Mouse (Mus musculus) forebrain, embryonic 10.5 days (tissue): Measurements from ENCODE around the gene 7530416G11Rik. TPM values are rescaled to one million over a fixed set of nuclear protein-coding genes. Genes with fewer than 3 reads are reported as not detected.
A peak's percentile ranks its signal among the peaks of the same experiment; 100 is the strongest.

Experiments
- DNase-seq: peaks from one replicate; pipeline ENCODE4 v3.0.0-alpha.2; 2017; ENCODE audit warnings: low spot score; ENCODE audit errors: extremely low spot score
- H3K27ac ChIP-seq: fragments of 300-500 bp; sonication (generic); 2 replicates; pipeline ENCODE4 v1.5.1; 2016; ENCODE audit warnings: mild to moderate bottlenecking
- H3K27me3 ChIP-seq: fragments of 300-500 bp; sonication (generic); 2 replicates; pipeline ENCODE4 v1.6.1; 2016; ENCODE audit warnings: mild to moderate bottlenecking; ENCODE audit not compliant: poor library complexity, severe bottlenecking
- H3K36me3 ChIP-seq: fragments of 300-500 bp; sonication (generic); replicated peaks from 2 replicates; pipeline ENCODE4 v1.6.1; 2016; ENCODE audit warnings: mild to moderate bottlenecking, moderate library complexity
- H3K4me1 ChIP-seq: fragments of 300-500 bp; sonication (generic); 2 replicates; pipeline ENCODE4 v1.6.1; 2016
- H3K4me3 ChIP-seq: fragments of 300-500 bp; sonication (generic); 2 replicates; pipeline ENCODE4 v1.5.1; 2016; ENCODE audit warnings: mild to moderate bottlenecking, moderate library complexity
- H3K9me3 ChIP-seq: fragments of 300-500 bp; sonication (generic); 2 replicates; pipeline ENCODE4 v1.6.1; 2016; ENCODE audit warnings: mild to moderate bottlenecking, moderate library complexity
- WGBS: fragments of 180-500 bp; shearing (Covaris S2); methylation state at CpG from one replicate; pipeline ENCODE4 v1.1.7; 2016; 5-methylcytosine and 5-hydroxymethylcytosine counted together
- polyA plus RNA-seq: library from polyadenylated mRNA; unstranded; fragments of >200 nt; fragmentation: Nextera tagmentation; extraction: Ambion mirVana; gene quantifications from 2 replicates; pipeline ENCODE4 v1.2.1, GENCODE M21; 2016

The 7530416G11Rik gene
- polyA plus RNA-seq, 1 experiment from 2014 or later: not detected

DNA sequence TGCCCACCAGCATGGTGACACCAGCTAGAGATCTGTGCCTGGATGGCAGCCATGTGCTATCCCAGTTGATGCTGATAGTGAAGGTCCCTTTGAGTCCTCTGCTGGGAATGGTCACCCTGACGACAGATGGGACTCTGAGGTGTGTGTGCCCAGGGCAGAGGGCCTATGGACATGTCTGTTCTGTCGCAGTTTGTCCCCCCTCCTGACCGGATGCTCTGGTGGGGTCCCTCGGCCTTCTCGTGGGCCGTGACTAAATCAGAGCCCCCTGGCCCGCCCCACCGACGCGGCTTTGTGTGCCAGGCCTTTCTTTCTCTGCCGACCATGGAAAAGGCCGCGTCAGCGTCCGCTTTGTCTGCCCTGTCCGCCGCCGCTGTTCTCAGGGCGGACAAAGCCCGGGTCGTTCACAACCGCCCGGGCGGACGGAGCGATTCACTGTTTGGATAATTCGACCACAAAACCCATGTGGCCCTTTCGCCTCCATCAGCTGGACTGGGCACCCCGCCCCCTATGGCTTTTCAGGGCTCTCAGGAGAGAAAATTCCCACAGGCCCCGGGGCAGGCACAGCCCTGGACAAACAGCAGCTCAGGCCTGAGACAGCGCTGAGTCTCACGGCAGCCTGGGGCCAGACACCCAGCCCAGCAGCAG lies 4.5 kb upstream of the 7530416G11Rik start:
- WGBS: 31% methylated on average over 32 of the region's 32 CpGs
- Histone ChIP-seq H3K27me3 (peaks cover 5% of the 10 kb centered on the region; the same call in 1 of the 2 replicates), H3K27ac (peak overlapping the region; percentile 93), H3K9me3 (no peaks in the 10 kb centered on the region), H3K4me1 (peaks cover 44% of the 10 kb centered on the region), H3K4me3 (no peak overlapping the region), H3K36me3 (no peaks in the 10 kb centered on the region)
- DNase-seq: peak; percentile 73

GRCm38 (mm10) chr15:85506680-85507079 lies 3.7 kb upstream of the 7530416G11Rik start:
- Histone ChIP-seq H3K9me3 (no peaks in the 10 kb centered on the region), H3K27me3 (peaks cover 5% of the 10 kb centered on the region; the same call in 1 of the 2 replicates), H3K36me3 (no peaks in the 10 kb centered on the region), H3K4me1 (peaks cover 44% of the 10 kb centered on the region), H3K27ac (peak overlapping the region; percentile 93), H3K4me3 (no peak overlapping the region)
- 61% methylated on average over 1 of the region's 1 CpGs for WGBS
- DNase-seq: no peak

- Histone ChIP-seq H3K4me1 (peaks cover 47% of the 10 kb centered on the region), H3K27me3 (peaks cover 5% of the 10 kb centered on the region; the same call in 1 of the 2 replicates), H3K4me3 (no peak overlapping the region), H3K9me3 (no peaks in the 10 kb centered on the region), H3K36me3 (no peaks in the 10 kb centered on the region), H3K27ac (peak overlapping the region; percentile 93)
- WGBS: 75% methylated on average over 14 of the region's 14 CpGs
- DNase-seq: no peak
These were observed 2.3 kb upstream of the 7530416G11Rik start for GRCm38 (mm10) chr15:85505118-85505925.

DNA sequence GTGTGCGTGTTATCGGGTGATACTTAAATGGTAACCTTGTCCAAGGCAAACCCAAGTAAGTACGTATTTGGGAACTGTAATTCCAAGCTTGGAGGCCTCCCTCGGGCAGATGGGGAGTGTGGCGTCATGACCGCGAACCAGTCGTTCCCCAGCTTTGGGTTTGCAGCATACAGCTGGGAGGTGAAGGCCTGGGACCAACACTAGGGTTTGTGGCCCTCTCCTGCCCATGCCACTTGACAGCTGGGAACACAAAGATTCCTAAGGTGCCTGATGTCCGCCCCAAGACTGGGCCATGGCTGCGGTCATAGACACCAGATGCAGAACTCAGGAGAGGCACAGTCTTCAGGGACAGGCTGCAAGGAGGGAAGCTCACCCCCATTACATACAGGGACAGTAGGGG lies 2.8 kb downstream of the 7530416G11Rik start:
- peaks cover 59% of the 10 kb centered on the region for H3K4me1 ChIP-seq
- H3K27ac ChIP-seq: peak overlapping the region; percentile 88
- H3K9me3 ChIP-seq: no peaks in the 10 kb centered on the region
- peaks cover 27% of the 10 kb centered on the region for H3K27me3 ChIP-seq
- no peak for DNase-seq
- H3K4me3 ChIP-seq: no peak overlapping the region
- H3K36me3 ChIP-seq: no peaks in the 10 kb centered on the region
- WGBS: 90% methylated on average over 10 of the region's 10 CpGs

GRCm38 (mm10) chr15:85497981-85498475 lies 5.0 kb downstream of the 7530416G11Rik start:
- DNase-seq: peak; percentile 80
- Histone ChIP-seq H3K4me3 (peak overlapping the region; percentile 10; the same call in 1 of the 2 replicates), H3K27me3 (peaks cover 49% of the 10 kb centered on the region), H3K27ac (peak overlapping the region; percentile 88), H3K9me3 (no peaks in the 10 kb centered on the region), H3K4me1 (peaks cover 78% of the 10 kb centered on the region), H3K36me3 (no peaks in the 10 kb centered on the region)
- 26% methylated on average over 10 of the region's 10 CpGs for WGBS

DNA sequence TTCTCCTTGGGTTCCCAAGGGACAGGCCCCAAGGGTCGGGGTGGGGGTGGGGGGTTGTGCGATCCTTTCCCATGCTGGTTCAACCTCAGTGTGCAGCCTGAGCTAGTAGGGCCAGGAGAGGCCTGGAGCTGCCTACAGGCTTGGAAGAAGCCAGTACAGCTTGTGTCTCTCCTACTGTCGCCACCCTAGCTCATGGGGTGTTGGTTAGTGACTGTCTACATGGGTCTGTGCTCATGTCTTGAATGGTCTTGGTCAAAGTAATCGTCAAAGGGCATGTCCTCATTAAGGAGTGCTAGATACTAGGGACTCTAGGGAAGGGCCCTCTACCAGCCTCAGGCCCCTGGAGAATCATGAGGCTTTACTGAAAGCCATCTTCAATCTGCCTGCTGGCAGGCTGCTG lies 5.5 kb downstream of the 7530416G11Rik start:
- Histone ChIP-seq H3K36me3 (no peaks in the 10 kb centered on the region), H3K4me1 (peaks cover 78% of the 10 kb centered on the region), H3K27me3 (peaks cover 54% of the 10 kb centered on the region), H3K9me3 (no peaks in the 10 kb centered on the region), H3K27ac (peak overlapping the region; percentile 88), H3K4me3 (0 out of 2 replicates have a peak overlapping the region, but pooled peaks have one; percentile 10)
- no peak for DNase-seq
- 71% methylated on average over 4 of the region's 4 CpGs for WGBS

DNA sequence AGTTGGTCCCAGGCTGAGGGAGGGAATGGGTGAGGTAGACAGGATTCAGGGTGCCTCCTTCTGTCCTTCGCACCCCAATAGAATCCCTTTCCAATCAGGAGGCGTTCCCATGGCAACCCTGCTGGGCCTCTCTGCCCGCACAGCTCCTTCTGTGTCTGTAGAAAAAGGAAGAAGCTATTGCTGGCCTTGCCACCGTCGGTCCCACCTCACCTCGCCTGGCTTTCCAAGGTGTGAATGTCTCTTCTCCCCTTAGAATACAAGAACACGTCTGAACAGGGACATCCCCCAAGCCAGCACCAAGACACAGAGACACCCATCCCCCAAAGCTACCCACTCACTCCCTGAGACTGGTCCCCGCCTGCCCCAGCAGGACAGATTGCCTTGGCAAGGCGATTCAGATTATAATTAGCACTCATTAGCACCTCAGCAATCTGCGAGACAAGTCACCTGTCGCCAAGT lies 8.8 kb downstream of the 7530416G11Rik start:
- no peak for DNase-seq
- Histone ChIP-seq H3K4me1 (peaks cover 89% of the 10 kb centered on the region), H3K4me3 (no peak overlapping the region; the same call in 1 of the 2 replicates), H3K36me3 (no peaks in the 10 kb centered on the region), H3K27me3 (peaks cover 77% of the 10 kb centered on the region), H3K27ac (peak overlapping the region; percentile 81), H3K9me3 (no peaks in the 10 kb centered on the region)
- WGBS: 9% methylated on average over 11 of the region's 11 CpGs

DNA sequence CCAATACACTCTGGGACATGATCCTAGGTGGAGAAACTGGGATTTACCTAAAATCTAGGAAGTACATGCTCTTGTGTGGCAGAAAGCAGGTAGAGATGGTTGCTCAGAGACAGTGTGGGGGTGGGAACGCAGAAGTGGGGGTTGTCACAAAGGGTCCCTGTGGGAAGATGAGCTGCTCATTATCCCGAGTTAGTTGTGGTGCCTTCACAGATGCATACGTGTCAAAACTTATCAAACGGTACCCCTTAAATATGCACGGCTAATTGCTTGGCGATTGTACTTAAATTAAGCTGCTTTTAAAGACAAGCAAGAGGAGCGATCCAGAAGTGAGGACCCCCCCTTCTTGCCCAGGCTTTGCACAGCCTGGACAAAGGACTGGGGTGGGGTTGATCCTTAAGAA lies 13.3 kb downstream of the 7530416G11Rik start:
- DNase-seq: no peak
- H3K36me3 ChIP-seq: no peaks in the 10 kb centered on the region
- H3K9me3 ChIP-seq: peaks cover 12% of the 10 kb centered on the region; the same call in 1 of the 2 replicates
- H3K27ac ChIP-seq: peak overlapping the region; percentile 78
- H3K4me1 ChIP-seq: peaks cover 50% of the 10 kb centered on the region
- H3K27me3 ChIP-seq: peaks cover 54% of the 10 kb centered on the region
- WGBS: 69% methylated on average over 7 of the region's 7 CpGs
- H3K4me3 ChIP-seq: no peak overlapping the region

GRCm38 (mm10) chr15:85488900-85489299 lies 14.1 kb downstream of the 7530416G11Rik start:
- no peak for DNase-seq
- Histone ChIP-seq H3K27ac (peak overlapping the region; percentile 78; the same call in 1 of the 2 replicates), H3K36me3 (no peaks in the 10 kb centered on the region), H3K9me3 (peaks cover 12% of the 10 kb centered on the region; the same call in 1 of the 2 replicates), H3K27me3 (peaks cover 52% of the 10 kb centered on the region), H3K4me1 (peaks cover 42% of the 10 kb centered on the region), H3K4me3 (no peak overlapping the region)
- WGBS: 88% methylated on average over 10 of the region's 10 CpGs

DNA sequence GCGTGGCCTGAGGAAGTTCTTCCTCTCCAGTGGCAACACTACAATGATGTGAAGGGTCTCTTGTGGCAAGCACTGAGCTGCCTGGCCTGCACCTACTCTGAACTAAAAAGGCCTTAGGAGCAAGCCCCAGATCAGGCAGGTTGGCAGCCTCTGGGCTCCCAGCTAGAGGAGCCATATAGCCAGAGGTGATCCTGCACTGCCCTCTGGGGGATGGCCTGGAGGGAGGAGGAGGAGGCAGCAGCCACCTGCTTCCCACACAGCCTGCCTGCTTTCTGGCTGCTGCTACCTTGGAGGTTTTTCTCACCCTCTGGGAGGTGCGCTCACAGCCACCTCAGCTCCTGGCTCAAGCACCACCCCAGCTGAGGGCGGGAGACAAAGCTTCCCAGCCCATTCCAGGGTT lies 22.4 kb downstream of the 7530416G11Rik start:
- 28% methylated on average over 3 of the region's 3 CpGs for WGBS

GRCm38 (mm10) chr15:85479919-85480318 lies 23.1 kb downstream of the 7530416G11Rik start:
- 64% methylated on average over 5 of the region's 5 CpGs for WGBS
- Histone ChIP-seq H3K27me3 (peaks cover 57% of the 10 kb centered on the region), H3K27ac (peak overlapping the region; percentile 77), H3K4me1 (peaks cover 62% of the 10 kb centered on the region), H3K36me3 (peaks cover 7% of the 10 kb centered on the region), H3K4me3 (no peak overlapping the region), H3K9me3 (peaks cover 3% of the 10 kb centered on the region; the same call in 1 of the 2 replicates)
- no peak for DNase-seq

More for the DNA sequence above, 22.4 kb downstream of the 7530416G11Rik start:
- no peak for DNase-seq
- peaks cover 3% of the 10 kb centered on the region; the same call in 1 of the 2 replicates for H3K9me3 ChIP-seq
- H3K36me3 ChIP-seq: peaks cover 2% of the 10 kb centered on the region
- peaks cover 57% of the 10 kb centered on the region for H3K27me3 ChIP-seq
- H3K4me3 ChIP-seq: no peak overlapping the region
- peak overlapping the region; percentile 77 for H3K27ac ChIP-seq
- peaks cover 62% of the 10 kb centered on the region for H3K4me1 ChIP-seq

- WGBS: 85% methylated on average over 12 of the region's 12 CpGs
- H3K4me1 ChIP-seq: peaks cover 62% of the 10 kb centered on the region
- peaks cover 3% of the 10 kb centered on the region; the same call in 1 of the 2 replicates for H3K9me3 ChIP-seq
- peaks cover 56% of the 10 kb centered on the region for H3K27me3 ChIP-seq
- no peak for DNase-seq
- no peak overlapping the region for H3K4me3 ChIP-seq
- H3K27ac ChIP-seq: peak overlapping the region; percentile 77; the same call in 1 of the 2 replicates
- H3K36me3 ChIP-seq: peaks cover 7% of the 10 kb centered on the region
These were observed 23.7 kb downstream of the 7530416G11Rik start for GRCm38 (mm10) chr15:85479365-85479764.
